Mouse (Mus musculus): ENCODE results near the gene Plekhh2. TPM values are rescaled to one million over a fixed set of nuclear protein-coding genes. Genes with fewer than 3 reads are reported as not detected.

The Plekhh2 gene
- polyA plus RNA-seq, 2 experiments = 0.22 to 0.37 TPM

GRCm38 (mm10) chr17:84665053-84665452, 153.4 kb downstream of the Plekhh2 start:
- Histone ChIP-seq H3K4me2 (ENCODE audit: low read depth) (no peak overlapping the region), H3K27ac (no peak overlapping the region), H3K27me3 (ENCODE audit: control insufficient read depth, insufficient read depth, low read length) (no peaks in the 10 kb centered on the region), H3K4me3 (ENCODE audit: insufficient read depth in 1 of 2, low read depth in 2 of 2, low read length in 2 of 2) (no peak overlapping the region), H3K36me3 (replicated peaks; ENCODE audit: control insufficient read depth, insufficient read depth, low read depth) (no peaks in the 10 kb centered on the region), H3K4me1 (replicated peaks; ENCODE audit: control insufficient read depth in 2 of 2, insufficient read depth in 2 of 2, low read length in 1 of 2) (no peaks in the 10 kb centered on the region), H3K9ac (replicated peaks) (no peak overlapping the region), H3K9me3 (ENCODE audit: control insufficient read depth, low read length) (no peaks in the 10 kb centered on the region)
- ATAC-seq (ENCODE audit: insufficient read depth) (no peak), DNase-seq (ENCODE audit: low read depth in 3 of 3, low spot score in 3 of 3) (no peak)
- 55% methylated on average over 10 of the region's 10 CpGs for WGBS (ENCODE audit: insufficient replicate concordance)
- TF ChIP-seq CTCF (IDR thresholded peaks at IDR 0.05; ENCODE audit: low read depth) (no peak), EP300 (IDR thresholded peaks at IDR 0.05; ENCODE audit: low read depth) (no peak)

- ATAC-seq (ENCODE audit: insufficient read depth) = no peak
Measured at GRCm38 (mm10) chr17:84665691-84666090, 154.0 kb downstream of the Plekhh2 start.

GRCm38 (mm10) chr17:84667848-84668247, 156.2 kb downstream of the Plekhh2 start:
- WGBS (ENCODE audit: insufficient replicate concordance) = 71% methylated on average over 3 of the region's 3 CpGs
- no peaks in the 10 kb centered on the region for H3K36me3 ChIP-seq (replicated peaks; ENCODE audit: control insufficient read depth, insufficient read depth, low read depth)
- H3K27ac ChIP-seq = no peak overlapping the region
- TF ChIP-seq EP300 (IDR thresholded peaks at IDR 0.05; ENCODE audit: low read depth) (no peak), CTCF (IDR thresholded peaks at IDR 0.05; ENCODE audit: low read depth) (no peak)
- no peak for ATAC-seq (ENCODE audit: insufficient read depth)
- no peaks in the 10 kb centered on the region for H3K4me1 ChIP-seq (replicated peaks; ENCODE audit: control insufficient read depth in 2 of 2, insufficient read depth in 2 of 2, low read length in 1 of 2)
- no peak for DNase-seq (ENCODE audit: low read depth in 3 of 3, low spot score in 3 of 3)
- no peak overlapping the region for H3K4me2 ChIP-seq (ENCODE audit: low read depth)
- H3K9me3 ChIP-seq (ENCODE audit: control insufficient read depth, low read length) = no peaks in the 10 kb centered on the region
- no peak overlapping the region for H3K9ac ChIP-seq (replicated peaks)
- no peaks in the 10 kb centered on the region for H3K27me3 ChIP-seq (ENCODE audit: control insufficient read depth, insufficient read depth, low read length)
- H3K4me3 ChIP-seq (ENCODE audit: insufficient read depth in 1 of 2, low read depth in 2 of 2, low read length in 2 of 2) = no peak overlapping the region

More at GRCm38 (mm10) chr17:84665691-84666090, 154.0 kb downstream of the Plekhh2 start:
- Histone ChIP-seq H3K9me3 (ENCODE audit: control insufficient read depth, low read length) (no peaks in the 10 kb centered on the region), H3K4me1 (replicated peaks; ENCODE audit: control insufficient read depth in 2 of 2, insufficient read depth in 2 of 2, low read length in 1 of 2) (no peaks in the 10 kb centered on the region), H3K4me2 (ENCODE audit: low read depth) (no peak overlapping the region), H3K27ac (no peak overlapping the region), H3K27me3 (ENCODE audit: control insufficient read depth, insufficient read depth, low read length) (no peaks in the 10 kb centered on the region), H3K4me3 (ENCODE audit: insufficient read depth in 1 of 2, low read depth in 2 of 2, low read length in 2 of 2) (no peak overlapping the region), H3K36me3 (replicated peaks; ENCODE audit: control insufficient read depth, insufficient read depth, low read depth) (no peaks in the 10 kb centered on the region), H3K9ac (replicated peaks) (no peak overlapping the region)
- 16% methylated on average over 9 of the region's 9 CpGs for WGBS (ENCODE audit: insufficient replicate concordance)
- DNase-seq (ENCODE audit: low read depth in 3 of 3, low spot score in 3 of 3) = no peak
- TF ChIP-seq EP300 (IDR thresholded peaks at IDR 0.05; ENCODE audit: low read depth) = no peak
- TF ChIP-seq CTCF (IDR thresholded peaks at IDR 0.05; ENCODE audit: low read depth) = no peak

Other genes with a start within 250 kb of the Plekhh2 start
- gene Thada, start 45.7 kb upstream of the Plekhh2 start, polyA plus RNA-seq (2012; rRNA removed) = 2.2 and 2.5 TPM in 2 replicates
- 2.0 and 2.8 TPM in 2 replicates for gene Thada, start 45.7 kb upstream of the Plekhh2 start, polyA plus RNA-seq (2014; fragmentation: Nextera tagmentation; extraction: Ambion mirVana)
- 0.39 and 1.1 TPM in 2 replicates for gene Dync2li1, start 114.6 kb downstream of the Plekhh2 start, polyA plus RNA-seq (2012; rRNA removed)
- gene Dync2li1, start 114.6 kb downstream of the Plekhh2 start, polyA plus RNA-seq (2014; fragmentation: Nextera tagmentation; extraction: Ambion mirVana) = 1.5 and 1.8 TPM in 2 replicates
- gene Abcg8, start 164.4 kb downstream of the Plekhh2 start, polyA plus RNA-seq (2012; rRNA removed) = 0.57 and 0.84 TPM in 2 replicates
- gene Abcg8, start 164.4 kb downstream of the Plekhh2 start, polyA plus RNA-seq (2014; fragmentation: Nextera tagmentation; extraction: Ambion mirVana) = 0.70 and 1.00 TPM in 2 replicates
- gene Abcg5, start 171.1 kb downstream of the Plekhh2 start, polyA plus RNA-seq (2012; rRNA removed) = 0.33 and 0.42 TPM in 2 replicates
- 0.33 and 0.43 TPM in 2 replicates for gene Abcg5, start 171.1 kb downstream of the Plekhh2 start, polyA plus RNA-seq (2014; fragmentation: Nextera tagmentation; extraction: Ambion mirVana)

All from liver, embryonic 14.5 days (tissue).